Mouse (Mus musculus) cerebellum, postnatal 36 days (tissue): ENCODE data around the gene Med24.
"Not testable (repeated sequence)": the region's sequence is repeated elsewhere in the genome, so short reads cannot be mapped to it uniquely, and the experiment has no call there.

ENCODE experiments used
- DNase-seq, 2 experiments: peaks; one replicate each; pipeline ENCODE4 v3.0.0; 2021 to 2022; ENCODE audit warnings: mixed read lengths in 2 of 2

Gene Med24

GRCm38 (mm10) chr11:98745932-98746853 lies 17.0 kb upstream of the Med24 start:
- DNase-seq: no peak

GRCm38 (mm10) chr11:98744456-98745019 lies 15.3 kb upstream of the Med24 start:
- no peak for DNase-seq

GRCm38 (mm10) chr11:98743655-98744345 lies 14.6 kb upstream of the Med24 start:
- DNase-seq: peak in 1 of 2 experiments; percentile 31

GRCm38 (mm10) chr11:98742397-98743291 lies 13.4 kb upstream of the Med24 start:
- peak in 1 of 2 experiments; percentile 37 for DNase-seq

- peak; percentile 71 to 86 for DNase-seq
Measured at GRCm38 (mm10) chr11:98741622-98742396, 12.6 kb upstream of the Med24 start.

GRCm38 (mm10) chr11:98741051-98741620 lies 11.9 kb upstream of the Med24 start:
- DNase-seq: no peak

- DNase-seq: peak; percentile 60 to 62
Measured at GRCm38 (mm10) chr11:98740393-98741050, 11.3 kb upstream of the Med24 start, which contains the start of gene Thra. Gene Thra (plus strand): TSS chr11:98740638.

GRCm38 (mm10) chr11:98740026-98740392 lies 10.8 kb upstream of the Med24 start:
- no peak for DNase-seq

- no peak for DNase-seq
Measured at GRCm38 (mm10) chr11:98738925-98739324, 9.7 kb upstream of the Med24 start.

- DNase-seq: no peak
Measured at GRCm38 (mm10) chr11:98738428-98738911, 9.2 kb upstream of the Med24 start.

- DNase-seq: not testable (repeated sequence)
Measured at GRCm38 (mm10) chr11:98737220-98737619, 8.0 kb upstream of the Med24 start.

- no peak for DNase-seq
Measured at GRCm38 (mm10) chr11:98736176-98736575, 6.9 kb upstream of the Med24 start.

- DNase-seq: no peak
Measured at GRCm38 (mm10) chr11:98735111-98735510, 5.9 kb upstream of the Med24 start.

- DNase-seq: no peak
Measured at GRCm38 (mm10) chr11:98734020-98734419, 4.8 kb upstream of the Med24 start.

GRCm38 (mm10) chr11:98731134-98731533 lies 1.9 kb upstream of the Med24 start:
- DNase-seq: peak; percentile 56 to 66

GRCm38 (mm10) chr11:98730727-98731126 lies 1.5 kb upstream of the Med24 start:
- DNase-seq: no peak

GRCm38 (mm10) chr11:98725926-98726506 lies 3.2 kb downstream of the Med24 start:
- DNase-seq: no peak

- no peak for DNase-seq
Measured at GRCm38 (mm10) chr11:98723098-98723497, 6.1 kb downstream of the Med24 start.

- DNase-seq: peak; percentile 61 to 70
Measured at GRCm38 (mm10) chr11:98721458-98722226, 7.6 kb downstream of the Med24 start.
